Mouse (Mus musculus): Measurements from ENCODE around the gene Dtx4. TPM values are rescaled to one million over a fixed set of nuclear protein-coding genes. Genes with fewer than 3 reads are reported as not detected.

Gene Dtx4
- polyA plus RNA-seq, 1 experiment from 2014 or later: 1.8 TPM

DNA sequence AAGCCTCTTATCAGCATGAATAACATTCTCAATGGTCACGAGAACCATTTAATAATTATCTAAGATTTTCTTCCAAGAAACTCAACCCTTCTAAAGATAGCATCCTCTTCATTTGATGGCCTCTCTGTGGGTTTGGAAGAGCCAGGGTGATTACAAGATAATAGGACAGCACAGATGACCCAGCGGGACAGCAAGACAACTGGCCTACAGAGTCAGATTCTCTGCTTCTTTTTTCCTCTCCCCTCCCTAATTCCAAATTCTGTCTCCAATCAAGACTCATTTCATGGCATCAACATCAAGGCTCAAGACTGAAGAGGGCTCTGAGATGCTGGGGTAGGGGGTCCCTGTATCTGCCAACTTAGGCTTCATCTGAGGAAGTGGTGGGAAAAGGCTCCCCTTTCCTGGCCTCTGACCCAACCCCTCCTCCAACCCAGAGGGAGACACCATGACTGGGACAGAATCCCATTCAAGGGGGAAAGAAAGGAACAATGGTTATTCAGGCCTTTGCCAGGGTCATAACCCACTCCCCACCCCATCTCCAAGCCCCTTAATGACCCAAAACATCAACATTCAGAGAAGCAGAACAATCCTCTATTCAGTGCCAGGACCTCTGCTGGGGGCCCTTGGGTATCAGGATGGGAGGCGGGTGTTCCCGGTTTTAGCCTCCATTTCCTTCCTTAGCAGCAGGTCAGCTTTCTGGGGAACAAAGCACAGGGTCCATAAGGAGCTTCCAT lies 7.6 kb downstream of the Dtx4 start:
- Histone ChIP-seq H3K4me1 (ENCODE audit: control insufficient read depth in 2 of 2, insufficient read depth in 2 of 2, low read length in 2 of 2) (peaks cover 0 to under 1% of the 10 kb centered on the region in 2 experiments; a peak in 1 of 4 replicates), H3K9me3 (ENCODE audit: control insufficient read depth, low read length) (no peaks in the 10 kb centered on the region), H3K4me2 (ENCODE audit: low read length) (no peak overlapping the region), H3K27me3 (ENCODE audit: control insufficient read depth, insufficient read depth, low read length) (peaks cover 3% of the 10 kb centered on the region), H3K27ac (replicated peaks in 1 of 2; ENCODE audit: control insufficient read depth in 1 of 2, insufficient read depth in 1 of 2, low read depth in 2 of 2, low read length in 2 of 2) (no peak overlapping the region), H3K9ac (ENCODE audit: low read length) (no peak overlapping the region), H3K4me3 (ENCODE audit: control insufficient read depth in 1 of 2, insufficient read depth in 1 of 2, low read depth in 1 of 2, low read length in 2 of 2) (no peak overlapping the region), H3K36me3 (ENCODE audit: control insufficient read depth, insufficient read depth, low read length) (no peaks in the 10 kb centered on the region)
- 59% methylated on average over 4 of the region's 4 CpGs for WGBS
- ATAC-seq (ENCODE audit: insufficient number of reproducible peaks, insufficient read depth, low FRiP score, low read depth): no peak

GRCm38 (mm10) chr19:12491636-12492035 lies 9.6 kb downstream of the Dtx4 start:
- 87% methylated on average over 7 of the region's 7 CpGs for WGBS
- Histone ChIP-seq H3K27me3 (ENCODE audit: control insufficient read depth, insufficient read depth, low read length) (no peaks in the 10 kb centered on the region), H3K9ac (ENCODE audit: low read length) (no peak overlapping the region), H3K4me1 (ENCODE audit: control insufficient read depth in 2 of 2, insufficient read depth in 2 of 2, low read length in 2 of 2) (peaks cover 5% of the 10 kb centered on the region in 2 experiments; a peak in 2 of 4 replicates), H3K27ac (replicated peaks in 1 of 2; ENCODE audit: control insufficient read depth in 1 of 2, insufficient read depth in 1 of 2, low read depth in 2 of 2, low read length in 2 of 2) (no peak overlapping the region), H3K4me3 (ENCODE audit: control insufficient read depth in 1 of 2, insufficient read depth in 1 of 2, low read depth in 1 of 2, low read length in 2 of 2) (no peak overlapping the region), H3K4me2 (ENCODE audit: low read length) (no peak overlapping the region), H3K9me3 (ENCODE audit: control insufficient read depth, low read length) (no peaks in the 10 kb centered on the region), H3K36me3 (ENCODE audit: control insufficient read depth, insufficient read depth, low read length) (no peaks in the 10 kb centered on the region)
- ATAC-seq (ENCODE audit: insufficient number of reproducible peaks, insufficient read depth, low FRiP score, low read depth): no peak

GRCm38 (mm10) chr19:12489675-12490570 lies 11.3 kb downstream of the Dtx4 start:
- no peak for ATAC-seq (ENCODE audit: insufficient number of reproducible peaks, insufficient read depth, low FRiP score, low read depth)
- Histone ChIP-seq H3K4me2 (ENCODE audit: low read length) (no peak overlapping the region), H3K4me3 (ENCODE audit: control insufficient read depth in 1 of 2, insufficient read depth in 1 of 2, low read depth in 1 of 2, low read length in 2 of 2) (no peak overlapping the region), H3K9me3 (ENCODE audit: control insufficient read depth, low read length) (no peaks in the 10 kb centered on the region), H3K27me3 (ENCODE audit: control insufficient read depth, insufficient read depth, low read length) (no peaks in the 10 kb centered on the region), H3K36me3 (ENCODE audit: control insufficient read depth, insufficient read depth, low read length) (no peaks in the 10 kb centered on the region), H3K27ac (replicated peaks in 1 of 2; ENCODE audit: control insufficient read depth in 1 of 2, insufficient read depth in 1 of 2, low read depth in 2 of 2, low read length in 2 of 2) (no peak overlapping the region), H3K9ac (ENCODE audit: low read length) (no peak overlapping the region), H3K4me1 (ENCODE audit: control insufficient read depth in 2 of 2, insufficient read depth in 2 of 2, low read length in 2 of 2) (peaks cover 8% of the 10 kb centered on the region in 2 experiments; a peak in 3 of 4 replicates)
- 76% methylated on average over 11 of the region's 11 CpGs for WGBS

DNA sequence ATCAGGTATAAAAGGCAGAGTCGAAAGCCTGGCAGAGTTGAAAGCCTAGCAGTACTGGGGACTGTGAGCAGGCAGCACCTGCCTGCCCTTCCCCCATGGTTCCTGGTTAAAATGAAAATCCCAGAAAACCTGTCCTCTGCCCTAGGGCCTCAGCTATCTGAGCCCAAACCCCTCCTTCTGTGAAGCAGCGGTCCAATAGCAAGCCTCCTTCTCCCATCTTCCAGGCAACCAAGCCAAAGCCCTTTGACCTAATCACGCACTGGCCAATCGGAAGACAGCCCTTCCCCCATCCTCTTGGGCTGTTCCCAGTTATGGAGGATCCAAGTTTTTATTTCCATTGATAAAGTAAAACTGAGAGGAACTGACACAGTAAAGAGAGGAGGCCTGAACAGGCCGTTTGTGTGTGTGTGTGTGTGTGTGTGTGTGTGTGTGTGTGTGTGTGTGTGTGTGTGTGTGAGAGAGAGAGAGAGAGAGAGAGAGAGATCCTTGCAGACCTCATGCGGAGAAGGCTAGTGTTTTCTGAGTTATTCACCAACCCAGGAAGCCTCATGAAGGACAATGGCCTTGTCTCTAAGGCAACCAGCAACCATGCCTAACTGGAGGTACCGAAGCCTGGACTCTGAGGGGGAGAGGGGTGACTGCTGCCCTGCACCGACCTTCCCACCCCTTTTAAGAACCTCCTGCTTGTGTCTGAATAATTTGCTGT lies 12.1 kb downstream of the Dtx4 start:
- Histone ChIP-seq H3K36me3 (ENCODE audit: control insufficient read depth, insufficient read depth, low read length) (no peaks in the 10 kb centered on the region), H3K4me3 (ENCODE audit: control insufficient read depth in 1 of 2, insufficient read depth in 1 of 2, low read depth in 1 of 2, low read length in 2 of 2) (no peak overlapping the region), H3K9ac (ENCODE audit: low read length) (no peak overlapping the region), H3K27me3 (ENCODE audit: control insufficient read depth, insufficient read depth, low read length) (no peaks in the 10 kb centered on the region), H3K4me2 (ENCODE audit: low read length) (no peak overlapping the region), H3K4me1 (ENCODE audit: control insufficient read depth in 2 of 2, insufficient read depth in 2 of 2, low read length in 2 of 2) (peaks cover 8 to 14% of the 10 kb centered on the region in 2 experiments; a peak in 3 of 4 replicates), H3K27ac (replicated peaks in 1 of 2; ENCODE audit: control insufficient read depth in 1 of 2, insufficient read depth in 1 of 2, low read depth in 2 of 2, low read length in 2 of 2) (no peak overlapping the region), H3K9me3 (ENCODE audit: control insufficient read depth, low read length) (no peaks in the 10 kb centered on the region)
- WGBS: 55% methylated on average over 8 of the region's 8 CpGs
- no peak for ATAC-seq (ENCODE audit: insufficient number of reproducible peaks, insufficient read depth, low FRiP score, low read depth)

DNA sequence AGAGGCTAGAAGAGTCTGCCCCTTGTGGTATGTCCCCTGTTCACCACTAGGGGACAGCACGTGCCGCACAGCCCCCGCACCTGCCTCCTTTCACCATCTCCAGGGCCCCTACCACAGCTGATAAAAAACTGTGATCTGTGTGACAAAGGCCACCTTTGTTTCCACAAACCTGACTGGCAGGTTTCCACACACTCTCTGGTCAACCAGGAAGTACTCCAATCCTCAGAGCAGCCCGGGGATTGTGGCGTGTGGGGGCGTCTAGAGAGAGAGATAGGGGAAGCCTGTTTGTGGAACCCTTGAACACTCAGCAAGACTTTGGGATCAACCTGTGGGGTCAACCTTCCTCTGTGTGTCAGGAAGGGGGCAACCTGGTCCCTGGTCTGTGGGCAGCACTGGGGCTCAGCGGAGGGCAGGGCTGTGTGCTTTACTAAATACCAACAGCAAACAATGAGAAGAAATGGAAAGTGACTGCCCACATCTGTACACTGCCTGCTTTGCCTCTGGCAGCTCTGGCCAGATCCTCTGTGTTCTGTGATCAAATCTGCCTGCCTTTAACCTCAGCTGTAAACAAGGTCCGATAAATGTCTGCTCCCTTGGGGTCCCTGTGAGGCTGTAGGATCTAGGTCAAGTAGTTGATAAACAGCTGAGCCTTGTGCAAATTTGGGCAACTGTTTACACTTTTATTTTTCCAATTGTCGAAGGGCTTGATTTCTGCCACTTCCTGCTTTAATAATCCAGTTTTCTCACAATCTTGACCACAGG lies 12.9 kb downstream of the Dtx4 start:
- Histone ChIP-seq H3K4me1 (ENCODE audit: control insufficient read depth in 2 of 2, insufficient read depth in 2 of 2, low read length in 2 of 2) (peaks cover 8 to 17% of the 10 kb centered on the region in 2 experiments; a peak in 3 of 4 replicates), H3K4me2 (ENCODE audit: low read length) (no peak overlapping the region), H3K9me3 (ENCODE audit: control insufficient read depth, low read length) (no peaks in the 10 kb centered on the region), H3K36me3 (ENCODE audit: control insufficient read depth, insufficient read depth, low read length) (no peaks in the 10 kb centered on the region), H3K9ac (ENCODE audit: low read length) (no peak overlapping the region), H3K27ac (replicated peaks in 1 of 2; ENCODE audit: control insufficient read depth in 1 of 2, insufficient read depth in 1 of 2, low read depth in 2 of 2, low read length in 2 of 2) (no peak overlapping the region), H3K4me3 (ENCODE audit: control insufficient read depth in 1 of 2, insufficient read depth in 1 of 2, low read depth in 1 of 2, low read length in 2 of 2) (no peak overlapping the region), H3K27me3 (ENCODE audit: control insufficient read depth, insufficient read depth, low read length) (no peaks in the 10 kb centered on the region)
- 25% methylated on average over 9 of the region's 9 CpGs for WGBS
- ATAC-seq (ENCODE audit: insufficient number of reproducible peaks, insufficient read depth, low FRiP score, low read depth): no peak

- no peak overlapping the region for H3K4me3 ChIP-seq (ENCODE audit: control insufficient read depth in 1 of 2, insufficient read depth in 1 of 2, low read depth in 1 of 2, low read length in 2 of 2)
- H3K4me2 ChIP-seq (ENCODE audit: low read length): no peak overlapping the region
- ATAC-seq (ENCODE audit: insufficient number of reproducible peaks, insufficient read depth, low FRiP score, low read depth): no peak
- no peaks in the 10 kb centered on the region for H3K27me3 ChIP-seq (ENCODE audit: control insufficient read depth, insufficient read depth, low read length)
- no peaks in the 10 kb centered on the region for H3K36me3 ChIP-seq (ENCODE audit: control insufficient read depth, insufficient read depth, low read length)
- H3K27ac ChIP-seq (replicated peaks in 1 of 2; ENCODE audit: control insufficient read depth in 1 of 2, insufficient read depth in 1 of 2, low read depth in 2 of 2, low read length in 2 of 2): no peak overlapping the region
- H3K9ac ChIP-seq (ENCODE audit: low read length): no peak overlapping the region
- no peaks in the 10 kb centered on the region for H3K9me3 ChIP-seq (ENCODE audit: control insufficient read depth, low read length)
- H3K4me1 ChIP-seq (ENCODE audit: control insufficient read depth in 2 of 2, insufficient read depth in 2 of 2, low read length in 2 of 2): peaks cover 8 to 17% of the 10 kb centered on the region in 2 experiments; a peak in 3 of 4 replicates
- WGBS: 83% methylated on average over 12 of the region's 12 CpGs
Observed at GRCm38 (mm10) chr19:12487511-12488204, 13.6 kb downstream of the Dtx4 start.
